Mouse (Mus musculus): ENCODE measurements around the gene Azin2. TPM values are rescaled to one million over a fixed set of nuclear protein-coding genes. Genes with fewer than 3 reads are reported as not detected.
A peak's percentile ranks its signal among the peaks of the same experiment; 100 is the strongest.

The Azin2 gene
- total RNA-seq, 1 experiment from 2014 or later: 41.8 TPM

DNA sequence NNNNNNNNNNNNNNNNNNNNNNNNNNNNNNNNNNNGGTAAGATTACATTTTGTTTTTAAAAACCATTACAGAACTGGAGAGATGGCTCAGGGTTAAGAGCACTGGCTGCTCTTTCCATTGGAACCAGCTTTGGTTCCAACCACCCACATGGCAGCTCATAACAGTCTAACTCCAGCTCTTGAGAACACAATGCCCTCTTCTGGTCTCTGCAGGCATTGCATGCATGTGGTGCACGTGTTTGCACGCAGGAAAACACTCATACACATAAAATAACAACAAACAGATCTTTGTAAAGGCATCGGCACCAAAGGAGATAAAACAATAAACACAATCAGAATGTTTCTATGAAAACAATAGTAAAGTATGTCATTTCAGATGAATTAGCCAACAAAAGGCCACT is 19.9 kb downstream of the Azin2 start:
- DNase-seq: no peak

- no peak for DNase-seq
Measured at GRCm38 (mm10) chr4:128935595-128935994, 26.6 kb downstream of the Azin2 start.

GRCm38 (mm10) chr4:128932783-128933182 is 29.5 kb downstream of the Azin2 start:
- DNase-seq: no peak

GRCm38 (mm10) chr4:128924841-128925606 is 37.2 kb downstream of the Azin2 start:
- peak; percentile 91 for DNase-seq

DNA sequence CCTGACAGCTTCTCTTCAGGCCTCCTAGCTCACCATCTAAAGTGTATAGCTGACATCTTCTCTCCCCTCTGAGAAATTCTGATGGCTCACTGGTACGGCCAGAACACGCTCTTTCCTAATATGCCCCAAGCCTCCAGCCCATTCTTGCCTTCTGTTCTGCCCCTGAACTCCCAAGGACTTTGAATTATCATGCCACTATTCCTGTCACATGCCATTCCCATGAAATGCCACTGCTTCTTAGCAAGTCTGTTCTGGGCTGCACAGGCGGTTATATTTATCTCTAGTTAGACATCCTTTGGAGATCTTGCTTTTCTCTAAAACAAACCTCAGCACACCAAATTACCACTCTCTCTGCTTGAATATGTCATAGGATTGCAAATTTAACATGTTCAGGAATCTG is 38.6 kb downstream of the Azin2 start:
- no peak for DNase-seq

- no peak for DNase-seq
Measured at GRCm38 (mm10) chr4:128919106-128919505, 43.1 kb downstream of the Azin2 start.

DNA sequence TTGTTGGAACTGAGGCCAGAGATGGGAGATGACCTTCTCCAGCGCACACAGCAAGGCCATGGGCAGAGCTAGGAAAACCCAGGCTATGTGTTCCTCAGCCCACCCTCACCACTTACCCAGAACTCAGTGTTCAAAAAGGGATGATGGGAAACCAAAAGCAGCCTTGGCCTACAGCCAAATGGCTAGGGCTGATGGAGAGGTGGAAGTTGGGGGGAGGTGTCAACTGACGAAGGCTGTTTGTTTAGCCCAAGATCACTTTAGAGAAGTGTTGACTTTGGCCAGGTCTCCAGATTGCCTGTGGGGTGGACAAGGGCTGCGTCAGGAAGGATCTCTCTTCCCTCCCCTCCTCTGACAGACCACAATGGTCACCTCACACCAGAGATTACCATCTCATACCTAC is 44.1 kb downstream of the Azin2 start:
- peak; percentile 47 for DNase-seq

DNA sequence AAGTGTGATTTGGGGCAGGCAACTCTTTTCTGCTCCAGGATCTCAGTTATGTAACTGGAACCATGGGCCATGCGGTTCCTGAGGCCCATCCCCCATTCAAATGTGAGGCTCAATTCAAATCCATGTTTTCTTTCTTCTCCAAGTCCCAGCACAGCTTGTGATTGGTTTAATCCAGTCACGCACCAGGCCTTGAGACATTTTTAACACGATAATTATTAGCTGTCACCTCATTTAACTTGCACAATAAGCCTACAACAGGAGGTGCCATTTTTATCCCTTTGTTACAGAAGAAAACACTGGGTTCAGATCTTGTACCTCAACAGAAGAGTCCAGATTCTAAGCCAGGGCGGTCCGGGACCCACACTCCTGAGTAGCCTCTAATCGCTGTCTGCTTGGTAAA is 44.5 kb downstream of the Azin2 start:
- no peak for DNase-seq

GRCm38 (mm10) chr4:128917119-128917518 is 45.1 kb downstream of the Azin2 start:
- DNase-seq: no peak

- DNase-seq: peak; percentile 53
Measured at GRCm38 (mm10) chr4:128913794-128914193, 48.4 kb downstream of the Azin2 start.

DNA sequence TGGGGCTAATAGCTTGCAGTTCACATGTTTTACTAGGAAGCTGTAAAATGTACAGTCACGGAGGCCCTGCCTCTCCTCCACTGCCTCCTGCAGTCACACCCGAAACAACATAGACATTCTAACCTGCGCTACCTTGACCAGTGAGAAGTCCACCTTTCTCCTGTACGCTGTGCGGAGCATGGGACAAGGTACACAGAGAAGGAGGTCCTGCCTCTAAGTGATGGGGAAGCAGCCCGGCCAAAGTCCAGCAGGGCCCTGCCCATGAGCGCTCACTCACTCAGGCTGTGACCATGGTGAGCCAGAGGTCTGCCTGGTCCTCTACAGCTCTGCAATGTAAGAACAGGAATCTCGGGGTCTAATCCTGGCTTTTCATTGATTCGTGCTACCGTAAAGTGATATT is 50.2 kb downstream of the Azin2 start:
- DNase-seq: no peak

DNA sequence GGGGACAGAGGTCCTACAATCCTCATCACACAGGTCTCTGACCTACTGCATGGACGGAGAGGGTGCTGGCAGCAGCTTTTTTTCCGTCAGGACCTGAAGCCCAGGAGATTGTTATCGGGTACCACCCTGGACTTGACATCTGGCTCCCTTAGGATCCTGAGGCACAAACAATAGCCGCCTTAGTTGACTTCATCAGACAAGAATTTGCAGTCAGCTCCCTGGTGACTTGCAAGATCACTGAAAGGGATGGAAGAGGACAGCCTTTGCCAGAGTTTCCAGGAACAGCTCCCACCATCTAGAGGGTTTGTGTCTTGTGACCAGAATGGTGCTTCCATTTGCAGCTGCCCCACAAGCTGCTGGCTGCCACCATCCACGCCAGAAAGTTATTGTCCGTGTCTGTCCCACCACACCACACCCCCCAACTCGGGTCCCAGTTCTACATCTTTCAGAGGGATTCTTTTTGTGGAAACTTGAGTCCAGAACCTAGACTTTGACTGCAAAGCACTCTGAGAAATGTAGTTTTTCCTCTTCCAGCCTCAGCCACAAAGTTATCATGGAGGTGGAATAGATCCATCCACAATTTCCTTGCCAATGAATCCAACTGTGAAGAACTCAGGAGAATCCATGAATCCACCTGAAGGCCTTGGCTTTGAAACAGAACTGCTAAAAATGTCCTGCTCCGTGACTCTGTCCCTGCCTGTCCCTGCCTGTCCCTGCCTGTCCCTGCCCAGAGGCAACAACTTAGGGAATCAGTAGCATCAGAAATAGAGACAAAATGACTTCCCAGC is 51.8 kb downstream of the Azin2 start:
- no peak for DNase-seq

GRCm38 (mm10) chr4:128909378-128909831 is 52.8 kb downstream of the Azin2 start:
- DNase-seq: no peak

GRCm38 (mm10) chr4:128908586-128909377 is 53.5 kb downstream of the Azin2 start:
- DNase-seq: peak; percentile 73

- DNase-seq: no peak
Measured at GRCm38 (mm10) chr4:128907238-128907968, 54.8 kb downstream of the Azin2 start.

GRCm38 (mm10) chr4:128906757-128907156 is 55.5 kb downstream of the Azin2 start:
- no peak for DNase-seq

DNA sequence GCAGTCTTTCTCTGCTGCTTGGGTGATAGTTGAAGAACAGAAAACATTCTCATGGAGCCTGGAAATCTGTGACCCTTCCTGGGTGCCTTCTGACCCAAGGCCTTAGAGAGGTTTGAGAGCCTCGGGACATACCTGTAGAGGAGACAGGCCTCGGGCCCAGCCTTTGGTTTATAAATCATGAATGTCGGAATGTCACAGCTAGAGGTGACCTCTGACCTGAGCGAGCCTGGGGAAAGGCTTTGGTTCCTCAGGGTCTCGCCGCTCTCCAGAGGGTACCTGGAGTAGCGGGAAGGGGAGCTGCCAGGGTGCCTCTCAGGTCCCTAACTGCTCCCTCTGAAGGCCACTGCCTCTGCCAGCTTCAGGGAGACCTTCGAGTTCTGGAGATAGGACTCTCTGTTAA is 57.0 kb downstream of the Azin2 start:
- no peak for DNase-seq

GRCm38 (mm10) chr4:128904035-128904800 is 58.0 kb downstream of the Azin2 start:
- DNase-seq: no peak

- no peak for DNase-seq
Measured at GRCm38 (mm10) chr4:128902390-128902789, 59.9 kb downstream of the Azin2 start.

GRCm38 (mm10) chr4:128900484-128900883 is 61.8 kb downstream of the Azin2 start:
- DNase-seq: no peak

GRCm38 (mm10) chr4:128899332-128899731 is 62.9 kb downstream of the Azin2 start:
- DNase-seq: peak; percentile 80

Data from adrenal gland, postnatal 14 days (tissue).